Mouse (Mus musculus) lung, postnatal 14 days (tissue): ENCODE data around the gene Inpp5a.

Source experiments
- DNase-seq: peaks from one replicate; pipeline ENCODE4 v3.0.0; 2021

Inpp5a gene

DNA sequence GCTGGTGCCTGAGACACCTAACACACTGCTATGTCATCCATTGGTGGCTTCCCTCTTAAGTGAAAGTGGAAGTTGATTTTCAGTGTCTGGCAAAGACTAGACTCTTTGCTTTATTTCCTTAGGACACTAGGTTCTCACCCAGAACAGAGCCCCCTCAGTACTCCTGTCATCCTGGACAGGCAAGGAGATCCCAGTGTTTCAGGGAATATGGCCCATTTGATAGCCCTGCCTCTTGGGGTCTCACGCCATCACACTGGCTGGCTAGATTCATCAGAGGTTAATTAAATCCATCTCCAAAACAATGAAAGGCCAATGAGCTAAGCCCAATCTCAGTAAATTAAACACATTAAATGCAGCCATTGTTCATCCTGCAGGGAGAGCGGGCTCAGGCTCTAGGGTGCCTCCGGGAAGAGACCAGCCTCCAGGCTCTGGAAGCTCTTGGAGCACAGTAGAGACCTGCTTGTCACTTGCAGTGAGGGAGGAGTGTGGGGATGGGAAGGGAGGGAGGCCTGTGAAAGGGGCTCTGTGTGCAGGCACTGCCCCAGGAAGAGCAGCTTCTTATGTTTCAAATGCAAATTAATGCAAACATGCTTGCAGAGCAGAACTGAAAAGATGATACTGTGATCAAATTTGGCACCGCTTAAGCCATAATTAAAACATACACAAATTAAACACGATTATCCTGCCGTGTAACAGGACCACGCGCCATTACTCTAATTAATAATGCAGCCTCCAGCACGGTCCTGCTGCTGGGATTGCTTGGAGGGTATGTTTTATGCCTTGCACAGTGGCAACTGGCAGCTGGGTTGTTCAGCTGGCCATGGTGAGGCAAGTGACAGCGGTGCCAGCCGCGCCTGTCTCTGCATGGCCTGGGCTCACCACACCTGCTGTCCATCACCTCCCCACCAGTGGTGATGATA lies 156.1 kb downstream of the Inpp5a start:
- DNase-seq, result no peak

DNA sequence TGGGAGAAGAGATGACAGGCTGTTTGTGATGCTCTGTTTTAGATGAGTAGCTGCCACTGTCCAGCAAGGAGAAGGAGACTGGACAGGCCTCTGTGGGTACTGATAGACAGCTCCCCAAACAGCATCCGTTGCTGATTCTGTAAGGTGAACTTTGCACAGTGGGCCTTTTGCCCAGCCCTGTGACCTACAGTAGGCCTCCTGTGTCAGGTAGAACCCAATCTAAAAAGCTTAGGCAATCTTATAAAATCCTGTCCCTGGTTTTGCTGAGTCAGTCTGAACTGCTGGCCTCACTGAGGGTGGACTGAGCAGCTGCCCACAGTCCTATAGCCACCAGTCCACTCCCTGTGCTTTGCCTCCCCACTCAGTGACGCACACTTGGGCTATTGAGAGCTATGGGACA lies 158.4 kb downstream of the Inpp5a start:
- DNase-seq, result no peak

DNA sequence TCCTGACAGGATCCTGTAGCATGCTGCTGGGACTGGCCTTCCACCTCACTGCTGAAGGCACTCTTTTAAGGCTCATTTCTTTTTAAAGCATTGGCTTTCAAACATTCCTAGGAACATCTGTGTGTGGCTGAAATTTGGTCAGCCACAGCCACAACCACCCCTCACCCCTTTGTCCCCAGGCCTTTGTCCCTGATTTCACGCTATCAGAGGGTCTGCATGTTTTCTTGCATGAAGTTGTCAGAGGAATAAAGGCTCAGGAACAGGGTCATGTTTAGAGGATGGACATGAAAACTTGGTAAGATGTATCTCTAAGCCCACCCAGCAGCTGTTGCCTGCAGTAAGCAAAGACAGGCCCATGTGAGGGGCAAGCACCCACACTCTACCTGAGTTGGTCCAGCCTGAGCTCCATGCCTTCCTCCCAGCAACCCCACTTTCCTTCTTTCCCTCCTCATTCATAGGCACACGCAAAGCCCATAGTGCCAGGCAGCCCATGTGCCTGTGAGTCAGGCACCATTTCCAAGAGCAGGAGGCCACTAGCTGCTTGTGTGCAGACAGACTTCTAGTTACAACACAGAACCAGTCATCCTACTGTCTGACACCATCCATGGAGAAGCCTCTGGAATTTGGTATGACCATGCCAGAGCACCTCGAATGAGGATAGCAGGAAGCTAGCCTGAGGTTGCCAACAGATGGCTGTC lies 161.3 kb downstream of the Inpp5a start:
- DNase-seq, result no peak

DNA sequence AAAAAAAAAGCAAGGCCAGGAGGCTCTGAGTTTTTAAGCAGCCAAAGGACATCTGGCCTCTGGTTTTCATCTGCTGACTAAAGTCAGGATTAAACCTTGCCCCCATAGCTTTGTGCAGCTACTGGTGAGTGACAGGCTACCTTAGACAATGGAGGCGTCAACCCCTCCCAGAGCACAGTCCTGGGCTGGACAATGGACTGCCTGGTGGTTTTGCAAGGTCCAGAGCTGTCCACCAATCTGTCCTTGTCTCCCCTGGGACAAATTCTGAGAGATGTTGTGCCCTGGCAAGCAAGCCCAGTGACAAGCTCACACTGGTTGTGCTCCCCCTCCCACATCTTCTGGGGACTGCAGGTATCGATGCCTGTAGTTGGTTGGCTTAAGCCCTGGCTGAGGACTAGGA lies 162.6 kb downstream of the Inpp5a start:
- DNase-seq, result no peak

DNA sequence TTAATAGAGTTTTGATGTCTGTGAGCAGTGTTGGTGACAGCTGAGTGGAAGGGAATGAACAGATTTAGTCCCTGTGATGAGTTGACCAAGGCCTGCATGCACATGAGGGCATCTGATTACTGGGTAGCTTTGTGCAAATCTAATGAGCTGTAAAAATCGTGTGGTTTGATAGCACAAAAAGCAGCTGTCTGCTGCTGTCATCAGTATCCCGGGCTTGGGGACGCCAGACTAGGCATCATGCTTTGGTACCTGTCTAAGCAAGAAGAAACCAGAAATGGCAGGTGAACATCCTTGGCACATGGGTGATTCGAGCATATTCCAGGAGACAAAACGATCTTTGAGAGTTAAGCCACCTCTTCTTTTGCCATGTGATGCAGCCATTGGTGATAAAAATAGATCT lies 167.4 kb downstream of the Inpp5a start:
- DNase-seq, result no peak

DNA sequence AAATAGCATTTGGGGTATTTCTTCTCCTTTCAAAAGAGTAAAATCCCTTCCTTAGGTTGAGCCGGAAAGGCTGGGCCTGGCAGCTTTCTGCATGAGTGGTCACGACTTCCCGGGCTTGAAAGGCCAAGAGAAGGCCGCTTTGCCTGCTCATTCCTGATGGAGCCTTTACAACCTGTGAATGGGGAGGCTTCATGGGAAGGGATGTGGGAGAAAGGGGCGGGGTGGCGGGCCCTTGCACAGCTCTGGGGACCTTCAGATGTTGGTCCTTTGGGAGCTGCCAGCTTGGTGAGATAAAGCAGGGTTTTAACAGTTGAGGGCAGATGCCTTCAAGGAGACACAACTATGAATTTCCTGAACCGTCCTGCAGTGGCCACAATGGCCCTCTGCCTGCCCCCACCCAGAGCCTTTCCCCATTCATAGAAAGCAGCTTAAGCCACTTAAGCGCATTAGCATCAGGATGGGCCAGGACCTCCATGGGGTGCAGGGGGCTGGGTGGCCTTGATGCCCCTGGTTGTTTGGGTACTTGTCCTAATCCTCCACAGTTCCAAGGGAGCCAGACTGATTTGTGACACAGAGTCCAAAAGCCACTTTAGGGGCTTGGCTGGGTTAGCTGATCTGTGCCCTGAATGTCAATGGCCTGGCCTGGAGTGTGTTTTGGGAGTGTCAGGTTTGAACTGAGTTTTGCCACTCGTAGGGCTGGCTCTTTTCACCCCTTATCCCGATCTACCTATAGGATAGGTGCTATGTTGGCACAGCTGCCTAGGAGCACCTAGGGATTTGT lies 168.0 kb downstream of the Inpp5a start:
- DNase-seq, result no peak

DNA sequence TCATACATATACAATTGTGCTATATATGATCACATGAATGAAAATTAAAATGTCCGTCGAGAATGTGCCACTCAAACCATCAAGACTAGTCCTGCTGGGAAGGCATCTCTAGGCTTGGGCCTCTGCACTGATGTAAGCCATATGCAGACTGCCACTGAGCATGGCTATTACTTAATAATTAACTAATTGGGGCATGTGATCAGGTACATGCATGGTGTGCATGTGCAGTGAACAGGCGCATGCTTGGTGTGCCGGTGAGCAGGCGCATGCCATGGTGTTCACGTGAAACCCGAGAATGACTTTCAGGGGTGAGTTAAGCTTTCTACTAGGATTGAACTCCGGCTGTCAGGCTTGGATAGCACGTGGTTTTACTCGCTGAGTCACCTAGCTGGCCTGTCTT lies 170.8 kb downstream of the Inpp5a start:
- DNase-seq, result no peak

DNA sequence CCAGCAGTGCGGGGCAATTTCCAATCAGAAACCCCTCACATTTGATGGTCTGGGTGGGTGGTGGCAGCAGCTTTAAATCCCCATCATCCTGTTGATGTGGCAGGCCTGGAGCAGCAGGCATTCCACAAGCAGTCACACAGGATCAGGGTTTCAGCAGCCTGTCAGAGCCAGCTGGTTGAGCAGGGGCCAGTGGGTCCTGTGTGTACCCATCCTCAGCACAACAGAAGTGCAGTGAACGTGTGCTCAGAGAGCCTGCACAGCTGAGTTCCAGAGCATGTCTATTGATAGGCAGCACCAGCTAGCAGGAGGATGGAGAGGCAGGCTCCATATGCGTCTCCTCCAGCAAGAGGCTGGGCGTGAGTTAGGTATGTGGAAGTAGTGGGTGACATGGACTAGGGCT lies 174.5 kb downstream of the Inpp5a start:
- DNase-seq, result no peak

DNA sequence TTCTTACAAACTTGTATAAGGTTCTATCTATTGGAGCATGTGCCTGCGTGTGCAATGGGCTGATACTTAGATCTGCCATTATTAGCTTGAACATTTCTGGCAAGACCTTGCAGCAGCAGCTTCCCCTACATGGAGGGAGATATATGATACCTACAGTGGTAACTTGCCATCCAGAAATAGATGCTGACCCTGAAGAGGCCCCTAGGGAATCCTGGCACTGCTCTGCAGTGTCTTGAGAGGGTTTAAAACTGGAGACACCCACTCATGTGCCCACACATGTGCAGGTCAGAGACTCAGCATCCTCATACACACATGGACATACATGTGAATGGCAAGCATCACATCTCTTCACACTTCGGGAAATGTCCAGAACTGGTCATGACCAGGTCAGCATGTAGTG lies 175.3 kb downstream of the Inpp5a start:
- no peak for DNase-seq

DNA sequence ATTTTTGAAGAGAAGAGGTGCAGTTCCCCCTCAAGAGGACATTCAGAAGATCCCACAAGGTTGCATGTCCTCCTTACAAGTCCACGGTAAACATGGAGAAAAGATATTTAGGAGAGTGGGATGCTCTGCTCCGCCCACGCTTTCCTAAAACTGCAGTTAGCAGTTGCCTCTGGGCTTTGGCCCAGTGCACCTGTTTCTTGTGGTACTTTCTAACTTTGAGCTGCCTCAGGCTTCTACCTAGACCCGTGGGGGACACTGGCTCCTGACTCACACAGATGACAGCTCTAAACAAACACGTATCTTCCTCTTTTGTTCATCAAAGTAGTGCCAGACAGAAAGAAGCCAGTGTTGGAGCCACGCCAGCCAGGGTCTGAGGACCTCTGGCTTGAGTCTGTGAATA lies 177.1 kb downstream of the Inpp5a start:
- DNase-seq, result no peak

DNA sequence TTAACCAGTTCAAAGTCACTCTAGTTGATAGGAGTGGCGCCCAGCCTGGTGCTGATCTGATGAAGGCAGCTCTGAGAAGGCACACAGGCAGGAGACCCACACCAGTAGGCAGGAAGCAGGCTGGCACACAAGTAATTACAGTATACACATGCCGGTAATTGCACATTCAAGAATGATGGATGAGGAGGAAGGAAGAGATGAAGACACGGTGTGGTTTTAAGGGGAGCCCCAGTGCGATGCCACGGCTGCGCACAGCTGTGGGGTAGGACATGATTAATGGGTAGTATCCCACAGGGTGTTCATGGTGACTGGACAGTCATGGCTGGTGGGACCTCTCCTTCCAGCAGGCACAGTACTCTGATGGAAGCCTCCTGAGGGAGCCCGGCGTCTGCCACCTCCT lies 177.6 kb downstream of the Inpp5a start:
- DNase-seq, result no peak

DNA sequence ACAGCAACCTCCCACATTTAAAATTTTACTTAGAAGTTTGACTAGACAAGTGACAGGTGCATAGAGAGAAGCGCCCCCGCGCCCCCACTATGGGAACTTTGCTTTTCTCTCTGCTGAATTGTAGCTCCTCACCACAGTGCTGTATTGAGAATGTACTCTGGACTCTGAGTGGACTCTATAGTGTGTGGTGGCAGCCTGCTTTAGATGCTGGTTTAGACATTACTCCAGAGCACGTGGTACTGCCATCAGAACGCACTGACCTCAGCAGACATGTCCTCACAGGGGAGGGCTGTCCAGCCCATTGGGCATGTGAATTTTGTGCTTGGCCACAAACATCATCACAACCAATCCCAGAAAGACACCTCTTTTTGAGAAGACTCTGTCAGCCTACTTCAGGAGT lies 181.9 kb downstream of the Inpp5a start:
- DNase-seq, result no peak

DNA sequence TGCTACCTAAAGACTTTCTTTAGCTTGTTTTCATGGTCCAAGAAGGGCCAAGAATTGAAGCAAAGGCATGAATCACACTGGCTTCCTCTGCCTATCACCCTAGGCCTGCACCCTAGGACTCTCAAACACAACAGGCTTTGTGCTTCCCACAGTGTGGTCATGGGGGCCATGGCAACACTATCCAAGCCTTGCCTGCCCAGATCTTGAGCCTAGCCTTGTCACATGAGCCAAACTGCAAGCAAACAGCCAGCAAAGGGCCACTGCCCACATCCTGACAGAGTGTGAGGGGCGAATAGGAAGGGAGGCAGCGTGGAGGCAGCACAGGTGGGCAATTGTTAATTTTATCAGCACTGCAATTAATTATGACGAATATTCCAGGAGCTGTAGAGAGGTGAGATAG lies 183.8 kb downstream of the Inpp5a start:
- DNase-seq, result no peak

DNA sequence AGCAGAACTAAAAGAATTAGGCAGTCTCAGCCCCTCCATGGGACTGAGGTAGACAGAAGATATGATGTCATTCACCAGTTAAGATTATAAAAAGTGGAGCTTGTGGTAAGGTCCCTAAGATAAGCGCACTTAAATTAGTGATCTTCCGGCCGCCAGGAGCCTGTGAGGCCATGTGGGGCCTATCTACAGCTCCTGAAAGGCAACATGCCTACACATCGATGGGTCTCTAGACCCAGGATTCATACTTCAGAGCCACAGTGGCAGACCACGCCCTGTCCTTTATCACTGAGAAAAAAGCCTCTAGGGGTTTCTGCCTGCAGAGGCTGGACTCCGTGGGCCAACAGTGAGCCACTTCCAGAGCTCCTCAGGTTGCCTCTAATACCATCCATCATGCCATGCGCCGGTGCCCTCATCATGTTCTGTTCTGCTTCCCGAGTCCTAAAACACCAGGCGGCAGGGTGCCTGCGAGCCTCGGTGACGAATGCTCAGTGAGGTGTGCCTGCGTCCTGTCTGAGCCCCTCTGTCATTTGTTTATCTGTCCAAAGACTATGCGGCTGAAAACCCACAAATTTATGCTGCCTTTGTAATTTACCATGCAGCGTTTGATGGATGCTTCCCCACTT lies 187.3 kb downstream of the Inpp5a start:
- DNase-seq, result no peak

DNA sequence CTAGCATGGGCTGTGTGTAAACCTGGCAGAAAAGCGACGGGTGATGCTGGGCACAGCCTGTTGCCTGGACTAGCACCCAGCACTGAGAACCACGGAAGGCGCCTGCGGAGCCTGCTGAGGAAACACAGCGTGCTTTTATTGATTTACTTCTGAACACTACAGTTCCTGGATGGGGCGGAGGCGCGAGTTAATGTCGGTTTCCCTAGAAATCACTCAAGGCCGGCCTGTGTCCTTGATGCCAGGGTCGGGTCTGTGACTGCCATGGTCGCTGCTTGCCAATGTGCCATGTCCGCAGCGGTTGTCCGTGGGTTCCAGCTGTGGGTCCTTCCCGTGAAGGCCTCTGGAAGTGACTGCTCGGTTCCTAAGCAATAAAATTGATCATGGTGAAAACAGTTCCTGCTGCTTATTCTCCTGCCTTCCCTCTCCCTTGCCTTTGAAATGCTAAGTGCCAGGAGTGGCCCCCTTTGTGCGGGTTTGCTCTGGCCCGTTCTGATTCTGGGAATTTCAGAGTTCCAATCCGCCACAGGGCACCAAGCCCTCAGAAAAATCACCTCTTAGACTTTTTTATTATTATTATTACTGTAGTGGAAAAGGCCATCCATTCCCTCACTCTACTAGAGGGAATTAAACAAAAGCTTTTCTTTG lies 190.5 kb downstream of the Inpp5a start:
- DNase-seq, result no peak

DNA sequence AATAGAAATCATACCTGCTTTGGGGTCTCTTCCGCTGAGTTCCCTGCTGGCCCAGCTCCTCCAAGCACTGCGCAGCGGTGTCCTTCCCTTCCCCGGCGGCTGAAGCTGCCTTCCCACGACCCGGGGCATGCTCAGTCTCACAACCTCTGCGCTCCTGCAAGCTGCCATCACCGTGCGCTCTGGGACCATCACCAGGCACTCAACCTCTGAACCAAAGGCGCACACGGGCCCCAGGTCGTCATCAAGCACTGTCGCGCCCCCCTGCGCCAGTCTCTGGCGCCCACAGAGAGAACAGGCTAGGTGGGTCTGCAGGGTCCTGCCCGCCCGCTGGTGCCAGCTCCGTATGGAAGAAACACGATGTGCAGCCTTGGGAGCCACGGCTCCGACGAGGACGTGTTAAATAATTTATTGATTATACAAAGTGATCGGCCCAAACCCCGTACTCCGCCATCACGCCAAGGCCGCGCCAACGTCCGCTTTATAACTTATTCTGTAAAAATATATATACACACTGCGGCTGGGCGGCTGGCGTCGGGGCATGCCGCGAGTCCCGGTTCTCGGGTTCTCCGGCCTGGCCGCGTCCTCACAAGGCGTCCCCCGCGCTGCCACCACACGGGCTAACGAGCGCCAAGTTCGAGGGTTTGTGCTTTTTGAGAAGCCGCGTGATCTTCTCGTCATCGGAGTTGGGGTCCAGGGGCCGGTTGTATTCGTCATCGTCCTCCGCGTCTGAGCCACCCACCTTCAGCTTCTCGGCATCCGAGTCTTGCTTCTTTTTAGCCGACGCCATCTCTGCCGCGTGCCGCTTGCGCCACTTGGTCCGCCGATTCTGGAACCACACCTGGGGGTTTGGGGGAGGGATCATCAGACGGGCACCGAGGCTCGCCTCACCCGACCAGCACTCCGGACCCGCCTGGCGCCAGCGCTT lies 192.2 kb downstream of the Inpp5a start:
- peak; percentile 4 for DNase-seq

DNA sequence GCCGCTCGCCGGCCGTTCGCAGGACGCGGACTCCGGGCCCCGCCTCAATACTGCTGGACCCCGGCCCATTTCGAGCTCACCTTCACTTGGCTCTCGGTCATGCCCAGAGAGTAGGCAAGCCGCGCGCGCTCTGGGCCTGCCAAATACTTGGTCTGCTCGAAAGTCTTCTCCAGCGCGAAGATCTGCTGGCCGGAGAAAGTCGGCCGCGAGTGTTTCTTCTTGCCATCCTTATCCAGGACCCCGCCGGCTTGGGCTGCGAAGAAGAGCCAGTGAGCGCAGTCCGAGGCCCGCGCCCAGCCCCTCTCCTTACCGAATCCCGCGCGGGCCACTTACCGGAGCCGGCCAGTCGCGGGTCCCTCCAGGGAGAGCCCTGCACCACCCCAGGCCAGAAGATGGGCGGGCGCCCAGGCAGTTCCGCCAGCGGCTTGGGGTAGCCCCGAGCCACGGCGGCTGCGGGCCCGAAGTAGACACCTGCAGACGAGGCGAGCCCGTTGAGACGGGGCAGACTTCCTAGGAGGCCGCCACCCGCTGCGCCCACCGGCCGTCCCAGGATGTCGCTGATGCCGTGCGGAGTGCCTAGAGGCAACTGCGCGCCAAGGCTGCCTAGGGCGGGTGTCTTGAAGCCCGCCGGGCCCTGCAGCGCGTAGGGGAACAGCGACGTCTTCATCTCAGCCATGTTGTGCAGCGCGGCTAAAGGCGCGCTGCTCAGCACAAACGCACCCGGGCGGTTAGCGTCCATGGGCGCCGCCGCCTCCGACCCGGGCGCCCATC lies 193.1 kb downstream of the Inpp5a start:
- peak; percentile 4 for DNase-seq

DNA sequence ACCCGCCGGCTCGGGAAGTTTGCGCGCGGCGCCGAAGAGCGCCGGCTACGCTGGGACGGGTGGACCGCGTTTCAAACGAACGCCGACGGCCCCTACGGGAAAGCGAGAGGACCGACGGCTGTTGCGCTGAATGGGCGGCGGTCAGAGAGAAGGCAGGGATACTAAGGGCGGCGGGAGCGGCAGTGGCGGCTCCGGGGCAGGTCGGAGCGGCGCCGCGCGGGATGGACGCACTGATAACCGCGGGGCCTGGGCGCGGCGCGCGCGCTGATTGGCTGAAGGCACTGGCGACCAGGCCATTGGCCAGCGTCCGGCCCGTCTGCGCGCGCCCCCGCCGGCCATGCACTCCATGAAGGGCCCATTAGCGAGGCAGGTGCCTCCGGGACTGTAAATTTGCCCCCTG lies 193.7 kb downstream of the Inpp5a start, which contains the start of gene Nkx6-2:
Nkx6-2 (minus strand) TSS at position 203 of the 400 bp plus-strand sequence.
- peak; percentile 45 for DNase-seq

DNA sequence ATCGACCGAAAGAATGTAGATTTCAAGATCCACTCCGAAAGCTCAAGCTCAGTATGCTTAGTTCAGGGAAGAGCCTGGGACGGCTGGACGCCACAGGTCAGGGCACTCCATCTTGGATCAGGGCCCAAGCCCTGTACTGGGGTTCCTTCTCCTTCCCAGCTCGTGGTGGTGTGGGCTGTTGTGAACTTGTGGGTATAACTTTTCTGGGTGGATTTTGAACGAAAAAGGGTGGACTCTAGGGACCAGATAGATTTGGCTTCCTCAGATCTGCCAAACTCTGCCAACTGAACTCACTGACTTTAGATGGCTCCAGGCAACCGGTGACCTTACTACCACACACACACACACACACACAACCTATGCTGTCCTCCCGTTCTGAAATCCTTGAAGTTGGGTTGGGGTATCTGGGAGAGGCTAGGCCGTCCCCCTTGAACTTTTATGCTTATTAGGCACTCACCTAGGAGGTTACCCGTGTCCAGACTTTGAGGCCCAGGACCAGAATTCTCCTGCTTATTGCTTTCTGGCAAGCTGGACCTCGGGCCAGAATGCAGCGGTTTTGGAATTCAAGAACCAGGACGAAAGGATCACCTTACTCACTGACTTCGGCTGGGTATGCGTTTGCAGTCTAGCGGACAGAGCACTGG lies 194.3 kb downstream of the Inpp5a start:
- DNase-seq, result no peak
